Mouse (Mus musculus) fat pad, adult 2 months (tissue): ENCODE data around the gene Vps53.
"Not testable (repeated sequence)": the region's sequence is repeated elsewhere in the genome, so short reads cannot be mapped to it uniquely, and the experiment has no call there.

ENCODE experiments used
- DNase-seq: peaks from one replicate; pipeline ENCODE4 v3.0.0-alpha.2; 2011; ENCODE audit warnings: low read depth, low spot score; ENCODE audit errors: extremely low read depth

Vps53 gene

GRCm38 (mm10) chr11:76025080-76025583 is 154.3 kb downstream of the Vps53 start:
- no peak for DNase-seq

- DNase-seq, result no peak
Observed at GRCm38 (mm10) chr11:76020916-76021315, 158.5 kb downstream of the Vps53 start.

GRCm38 (mm10) chr11:76019879-76020278 is 159.6 kb downstream of the Vps53 start:
- no peak for DNase-seq

GRCm38 (mm10) chr11:76015814-76016213 is 163.6 kb downstream of the Vps53 start:
- no peak for DNase-seq

- DNase-seq, result no peak
Observed at GRCm38 (mm10) chr11:76015251-76015650, 164.2 kb downstream of the Vps53 start.

- DNase-seq, result no peak
Observed at GRCm38 (mm10) chr11:76010838-76011624, 168.4 kb downstream of the Vps53 start.

- DNase-seq, result no peak
Observed at GRCm38 (mm10) chr11:76009101-76009500, 170.3 kb downstream of the Vps53 start.

- DNase-seq, result no peak
Observed at GRCm38 (mm10) chr11:76008162-76008561, 171.3 kb downstream of the Vps53 start.

- DNase-seq, result not testable (repeated sequence)
Observed at GRCm38 (mm10) chr11:76004276-76004675, 175.2 kb downstream of the Vps53 start.

GRCm38 (mm10) chr11:76001237-76001878 is 178.1 kb downstream of the Vps53 start:
- no peak for DNase-seq

GRCm38 (mm10) chr11:76000701-76001100 is 178.7 kb downstream of the Vps53 start:
- no peak for DNase-seq

- no peak for DNase-seq
Observed at GRCm38 (mm10) chr11:75999440-76000155, 179.8 kb downstream of the Vps53 start, which contains the start of gene 1700016K19Rik. 1700016K19Rik (plus strand) TSS chr11:75999912.
